Mouse (Mus musculus) NIH3T3 (cell line): ENCODE measurements at regions not wholly inside any gene's neighbourhood (a gene's known extent, or its start where the extent isn't known, plus 50 kb on each side); places are given as distances from the start of the nearest gene placed in this dataset.
A peak's percentile ranks its signal among the peaks of the same experiment; 100 is the strongest.

Experiments used
- DNase-seq: peaks from one replicate; pipeline ENCODE4 v3.0.0-alpha.2; 2012; ENCODE audit warnings: low read depth

GRCm38 (mm10) chr6:6657928-6658500 lies 79.6 kb upstream of the Sem1 start:
- DNase-seq, result no peak

GRCm38 (mm10) chr6:6660072-6660471 lies 81.6 kb upstream of the Sem1 start:
- no peak for DNase-seq

DNA sequence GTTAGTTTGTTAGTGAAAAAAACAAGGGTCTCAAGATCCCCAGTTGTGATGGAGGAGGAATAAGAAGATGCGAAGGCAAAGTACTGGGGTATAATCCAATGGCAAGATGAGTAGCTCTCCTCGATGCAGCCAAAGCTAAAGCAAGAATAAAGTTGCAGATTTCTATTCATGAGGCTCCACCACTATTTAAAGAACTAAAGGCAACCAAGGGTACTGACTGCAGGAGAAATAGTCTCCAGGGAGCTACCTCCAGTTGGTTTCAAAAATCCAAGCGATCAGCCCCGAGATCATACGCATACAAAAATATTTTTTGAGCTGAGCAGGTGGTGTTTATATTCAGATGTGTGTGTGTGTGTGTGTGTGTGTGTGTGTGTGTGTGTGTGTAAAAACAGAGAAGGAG lies 88.3 kb upstream of the Sem1 start:
- no peak for DNase-seq

- no peak for DNase-seq
Measured at GRCm38 (mm10) chr6:6689241-6689640, 110.8 kb upstream of the Sem1 start.

GRCm38 (mm10) chr6:6690188-6690587 lies 111.7 kb upstream of the Sem1 start:
- DNase-seq, result no peak

DNA sequence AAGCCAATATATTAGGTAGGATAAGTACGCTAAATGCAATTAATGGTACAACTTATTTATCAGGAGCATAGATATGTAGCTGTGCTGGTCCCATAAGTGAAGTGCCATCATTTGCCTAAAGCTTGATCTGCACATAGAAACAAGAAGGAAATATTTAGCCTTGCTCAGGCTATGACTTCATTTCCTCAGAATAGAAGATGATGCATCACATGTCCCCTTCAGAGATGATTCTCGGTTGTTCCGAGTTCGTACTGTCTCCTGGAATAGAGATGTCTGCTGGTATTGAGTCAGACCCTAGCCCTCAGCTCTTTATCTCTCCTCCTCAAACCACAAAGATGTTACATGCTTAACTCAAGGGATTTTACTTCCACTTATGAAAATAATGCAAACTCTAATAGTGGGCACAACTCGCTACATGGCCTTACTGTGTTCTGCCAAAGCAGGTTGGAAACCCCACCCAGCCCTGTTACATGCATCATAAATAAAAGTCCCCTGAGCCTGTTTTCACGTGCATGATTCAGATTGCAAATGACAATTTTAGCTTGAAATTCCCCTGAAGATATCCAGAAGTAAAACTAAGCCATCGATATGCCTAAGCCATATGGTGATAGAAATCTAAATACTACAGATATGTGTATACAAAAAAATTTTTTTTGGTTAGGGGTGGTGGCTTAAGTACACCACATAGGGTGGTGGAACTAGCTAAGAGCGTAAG lies 113.8 kb upstream of the Sem1 start:
- no peak for DNase-seq

- DNase-seq, result no peak
Measured at GRCm38 (mm10) chr6:6695742-6696430, 117.4 kb upstream of the Sem1 start.

DNA sequence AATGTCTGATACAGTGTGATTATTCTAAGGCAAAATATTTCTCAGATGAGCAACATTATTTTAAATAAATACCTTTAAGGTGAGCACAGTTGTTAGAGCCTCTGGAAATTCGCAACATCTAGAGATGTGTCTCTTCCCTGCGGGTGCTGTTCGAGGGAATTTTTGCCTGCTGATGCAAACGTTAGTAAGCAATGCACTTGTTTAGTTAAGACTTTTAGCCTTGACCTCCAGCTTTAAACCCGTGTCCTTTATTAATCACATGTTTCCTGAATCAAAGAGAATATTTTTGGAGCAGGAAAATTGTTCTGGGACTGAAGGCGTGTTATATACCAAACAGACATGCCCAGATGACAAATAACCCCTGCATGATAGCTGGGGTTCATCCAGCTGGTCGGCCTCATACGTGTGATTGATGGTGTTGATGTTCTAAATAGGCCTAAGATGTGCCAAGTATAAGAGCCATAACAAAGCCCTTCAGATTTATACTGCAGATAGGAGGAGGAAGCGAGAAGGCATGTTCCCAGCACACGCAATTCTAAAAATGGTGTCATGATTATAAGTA lies 119.0 kb upstream of the Sem1 start:
- DNase-seq, result peak; percentile 48

GRCm38 (mm10) chr6:6706729-6707128 lies 128.3 kb upstream of the Sem1 start:
- DNase-seq, result peak; percentile 51

GRCm38 (mm10) chr6:6709057-6709456 lies 130.6 kb upstream of the Sem1 start:
- DNase-seq, result no peak

DNA sequence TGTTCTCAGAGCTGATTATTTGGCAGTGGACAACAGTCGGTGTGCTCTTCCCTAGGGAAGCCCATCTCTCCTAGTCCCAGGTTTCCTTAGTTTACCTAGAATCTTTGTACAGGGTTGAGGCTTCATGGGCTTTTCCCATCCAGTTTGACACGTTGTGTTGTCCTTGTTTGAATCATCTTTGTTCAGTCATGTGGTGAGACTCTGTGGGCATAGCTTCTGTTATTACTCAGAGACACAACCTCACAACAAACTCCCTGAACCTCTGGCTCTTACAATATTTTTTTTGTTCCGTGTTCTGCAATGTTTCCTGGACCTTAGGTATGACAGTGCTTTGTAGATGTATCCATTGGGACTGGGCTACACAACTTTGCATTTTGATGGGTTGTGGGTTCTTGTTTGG lies 132.9 kb upstream of the Dlx6 start:
- no peak for DNase-seq

GRCm38 (mm10) chr6:6745394-6745793 lies 117.7 kb upstream of the Dlx6 start:
- no peak for DNase-seq

GRCm38 (mm10) chr6:6779157-6779556 lies 84.0 kb upstream of the Dlx6 start:
- DNase-seq, result no peak

GRCm38 (mm10) chr6:6781556-6781955 lies 81.6 kb upstream of the Dlx6 start:
- no peak for DNase-seq

DNA sequence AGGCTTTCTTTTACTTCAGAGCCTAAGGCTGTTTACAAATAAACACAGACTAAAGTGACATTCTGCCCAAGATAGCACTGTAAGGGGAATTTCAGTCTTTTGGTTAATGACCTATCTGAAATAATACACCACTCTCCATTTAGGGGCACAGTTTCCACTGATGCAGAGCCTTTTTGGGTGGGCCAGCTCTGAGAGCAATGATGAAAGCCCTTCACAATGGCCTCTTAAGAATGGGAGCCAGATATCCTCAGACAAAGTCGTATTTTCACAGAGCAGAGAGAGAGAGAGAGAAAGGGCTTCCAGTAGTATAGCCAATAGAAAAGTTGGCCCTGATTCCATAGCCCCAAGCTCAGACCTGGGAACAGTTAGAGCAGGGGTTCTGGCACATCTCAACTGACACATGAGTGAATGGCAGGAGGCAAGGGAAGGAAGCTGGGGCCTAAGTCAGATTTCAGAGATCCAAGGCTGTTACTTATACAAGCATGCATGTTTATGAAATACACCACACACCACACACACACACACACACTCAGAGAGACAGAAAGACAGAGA lies 77.1 kb upstream of the Dlx6 start:
- DNase-seq, result no peak

DNA sequence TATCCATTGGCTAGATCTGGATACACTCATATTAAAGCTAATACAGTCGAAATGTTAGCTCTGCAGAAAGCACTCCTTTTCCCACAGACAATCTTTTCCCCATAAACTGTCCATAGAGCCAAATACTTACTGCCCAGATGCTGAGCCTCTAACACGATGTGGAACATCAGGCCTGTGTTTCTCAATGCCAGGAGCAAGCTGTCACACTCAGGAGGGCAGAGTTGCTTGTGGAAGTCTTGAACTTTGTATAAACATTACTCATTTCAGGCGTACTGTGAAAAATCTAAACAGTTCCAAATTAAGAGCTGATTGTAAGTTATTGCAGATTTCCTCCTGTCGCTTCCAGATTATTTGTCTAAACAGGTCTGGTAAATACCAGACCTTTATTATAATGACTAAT lies 75.6 kb upstream of the Dlx6 start:
- DNase-seq, result no peak

- DNase-seq, result no peak
Measured at GRCm38 (mm10) chr6:6794320-6795018, 68.7 kb upstream of the Dlx6 start.

GRCm38 (mm10) chr6:6800377-6800776 lies 62.8 kb upstream of the Dlx6 start:
- no peak for DNase-seq

- peak; percentile 29 for DNase-seq
Measured at GRCm38 (mm10) chr6:6801563-6802259, 61.4 kb upstream of the Dlx6 start.
